Mouse (Mus musculus): ENCODE measurements around the gene Ntn4. TPM values are rescaled to one million over a fixed set of nuclear protein-coding genes. Genes with fewer than 3 reads are reported as not detected.
"Not testable (repeated sequence)": the region's sequence is repeated elsewhere in the genome, so short reads cannot be mapped to it uniquely, and the experiment has no call there.

Gene Ntn4
- polyA plus RNA-seq, 1 experiment from 2014 or later, result 2.0 TPM

DNA sequence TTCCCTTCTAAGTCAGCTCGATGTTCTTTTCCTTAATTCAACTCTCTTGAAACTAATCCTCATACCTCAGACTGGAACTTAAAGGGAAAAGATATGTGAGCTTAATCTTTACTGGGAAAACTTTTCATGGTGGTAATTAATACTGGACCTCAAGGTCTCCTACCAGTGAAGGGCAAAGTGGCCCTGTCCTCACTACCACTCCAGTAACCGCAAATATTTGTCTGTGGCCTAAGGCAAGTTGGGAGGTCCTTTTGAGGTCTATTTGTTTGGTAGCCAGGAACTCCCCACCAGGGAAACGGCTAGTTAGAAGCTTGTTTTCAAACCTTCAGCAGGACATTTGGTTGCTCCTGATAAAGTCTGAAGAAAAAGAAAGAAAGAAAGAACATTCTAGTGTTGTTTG, 26.5 kb downstream of the Ntn4 start:
- Histone ChIP-seq H3K9ac (replicated peaks; ENCODE audit: low read length) (no peak overlapping the region), H3K27ac (replicated peaks; ENCODE audit: low read depth, low read length) (no peak overlapping the region), H3K27me3 (ENCODE audit: control insufficient read depth, insufficient read depth, low read length) (no peaks in the 10 kb centered on the region), H3K4me2 (ENCODE audit: low read length) (no peak overlapping the region), H3K4me3 (replicated peaks; ENCODE audit: low read depth, low read length) (no peak overlapping the region), H3K9me3 (ENCODE audit: control insufficient read depth, low read length) (no peaks in the 10 kb centered on the region), H3K4me1 (ENCODE audit: control insufficient read depth, insufficient read depth, low read length) (no peaks in the 10 kb centered on the region), H3K36me3 (ENCODE audit: control insufficient read depth, insufficient read depth, low read length) (no peaks in the 10 kb centered on the region)
- ATAC-seq (ENCODE audit: low FRiP score, low TSS enrichment) (no peak), DNase-seq (no peak)
- 80% methylated on average over 3 of the region's 3 CpGs for WGBS

DNA sequence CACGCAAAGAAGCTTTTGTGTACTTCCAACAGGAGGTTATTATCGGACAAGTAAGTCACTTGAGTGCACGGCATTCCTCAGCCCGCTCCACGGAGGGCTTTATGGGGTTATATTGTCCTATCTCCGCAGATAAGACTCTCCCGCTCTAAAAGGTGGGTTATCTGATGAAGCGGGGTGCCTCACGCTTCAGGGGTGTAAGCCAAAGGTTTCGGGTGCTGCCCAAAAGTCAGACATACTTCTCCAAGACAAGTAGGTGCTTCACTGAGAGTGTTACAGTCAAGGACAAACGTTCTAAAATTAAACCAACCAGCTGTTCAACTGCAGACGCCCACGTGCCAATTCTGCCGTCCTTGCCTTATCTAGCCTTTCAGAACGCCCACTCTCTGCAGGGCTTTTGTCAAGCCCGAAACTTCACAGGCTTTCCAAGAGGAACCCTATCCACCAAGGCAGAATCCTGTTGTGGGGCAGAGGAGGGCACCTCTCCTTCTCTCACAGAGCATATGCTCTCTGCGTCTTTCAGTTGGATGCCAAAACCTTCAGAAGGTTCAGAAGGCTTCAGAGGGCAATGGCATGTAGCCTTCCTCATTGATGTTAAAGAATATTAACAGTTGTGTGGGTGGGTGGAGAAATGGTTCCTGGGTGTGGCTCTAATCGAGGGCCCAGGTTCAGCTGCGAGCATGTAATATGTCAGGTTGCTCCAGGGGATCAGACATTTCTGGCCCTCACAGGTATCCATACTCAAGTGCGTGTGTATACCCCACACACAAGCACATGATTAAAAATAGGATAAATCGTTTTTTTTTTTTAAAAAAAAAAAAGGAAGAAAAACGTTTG, 32.4 kb downstream of the Ntn4 start:
- Histone ChIP-seq H3K4me1 (ENCODE audit: control insufficient read depth, insufficient read depth, low read length) (no peaks in the 10 kb centered on the region), H3K4me3 (replicated peaks; ENCODE audit: low read depth, low read length) (no peak overlapping the region), H3K9me3 (ENCODE audit: control insufficient read depth, low read length) (no peaks in the 10 kb centered on the region), H3K27ac (replicated peaks; ENCODE audit: low read depth, low read length) (no peak overlapping the region), H3K4me2 (ENCODE audit: low read length) (no peak overlapping the region), H3K36me3 (ENCODE audit: control insufficient read depth, insufficient read depth, low read length) (no peaks in the 10 kb centered on the region), H3K9ac (replicated peaks; ENCODE audit: low read length) (no peak overlapping the region), H3K27me3 (ENCODE audit: control insufficient read depth, insufficient read depth, low read length) (no peaks in the 10 kb centered on the region)
- no peak for DNase-seq
- WGBS, result 89% methylated on average over 22 of the region's 22 CpGs
- no peak for ATAC-seq (ENCODE audit: low FRiP score, low TSS enrichment)

DNA sequence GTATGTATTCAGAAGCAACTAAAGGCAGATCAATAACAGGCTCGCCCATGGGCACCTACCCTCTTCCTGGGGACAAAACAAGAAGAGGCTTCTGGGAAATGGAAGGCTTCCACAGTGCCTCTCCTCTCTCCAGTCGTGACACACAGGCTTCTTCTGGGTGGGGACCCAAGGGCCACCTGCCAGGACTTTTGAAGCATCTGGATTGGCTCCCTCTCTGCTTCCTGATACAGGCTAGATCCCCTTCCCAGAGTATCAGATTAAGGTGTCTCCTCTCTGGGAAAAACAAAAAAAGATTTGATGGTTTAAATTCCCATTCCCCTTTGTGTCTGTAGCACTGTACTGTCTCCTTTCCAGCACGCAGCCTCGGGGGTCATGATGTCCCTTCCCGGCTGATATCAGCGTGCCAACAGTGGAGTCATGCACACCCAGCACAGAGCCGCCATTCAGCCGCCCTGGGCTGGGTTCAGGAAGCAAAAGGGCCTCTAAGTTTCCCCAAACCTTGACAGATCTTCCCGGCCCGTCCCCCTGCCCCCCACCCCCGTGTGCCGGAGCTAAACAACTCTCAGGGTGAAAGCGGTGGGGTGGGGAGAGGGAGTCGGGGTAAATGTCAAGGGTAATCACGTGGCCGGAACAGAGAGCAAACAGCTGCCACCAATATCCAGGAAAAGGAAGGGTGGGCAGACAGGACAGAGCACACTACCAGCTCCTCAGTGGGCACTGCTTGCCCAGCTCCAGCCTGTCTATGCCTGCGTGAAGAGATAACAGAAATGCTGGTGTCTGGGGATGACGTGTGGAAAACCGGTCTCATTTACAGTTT, 38.9 kb downstream of the Ntn4 start:
- Histone ChIP-seq H3K27me3 (ENCODE audit: control insufficient read depth, insufficient read depth, low read length) (no peaks in the 10 kb centered on the region), H3K4me3 (replicated peaks; ENCODE audit: low read depth, low read length) (peak overlapping the region; percentile 18; the same call in 1 of the 2 replicates), H3K9me3 (ENCODE audit: control insufficient read depth, low read length) (no peaks in the 10 kb centered on the region), H3K4me1 (ENCODE audit: control insufficient read depth, insufficient read depth, low read length) (peaks cover 10% of the 10 kb centered on the region), H3K9ac (replicated peaks; ENCODE audit: low read length) (peak overlapping the region; percentile 37), H3K27ac (replicated peaks; ENCODE audit: low read depth, low read length) (peak overlapping the region; percentile 52; the same call in 1 of the 2 replicates), H3K36me3 (ENCODE audit: control insufficient read depth, insufficient read depth, low read length) (peaks cover 13% of the 10 kb centered on the region; the same call in 1 of the 2 replicates), H3K4me2 (ENCODE audit: low read length) (peak overlapping the region; percentile 45)
- WGBS, result 38% methylated on average over 19 of the region's 19 CpGs
- ATAC-seq (ENCODE audit: low FRiP score, low TSS enrichment) (peak; percentile 53; the same call in 1 of the 2 replicates), DNase-seq (no peak)

DNA sequence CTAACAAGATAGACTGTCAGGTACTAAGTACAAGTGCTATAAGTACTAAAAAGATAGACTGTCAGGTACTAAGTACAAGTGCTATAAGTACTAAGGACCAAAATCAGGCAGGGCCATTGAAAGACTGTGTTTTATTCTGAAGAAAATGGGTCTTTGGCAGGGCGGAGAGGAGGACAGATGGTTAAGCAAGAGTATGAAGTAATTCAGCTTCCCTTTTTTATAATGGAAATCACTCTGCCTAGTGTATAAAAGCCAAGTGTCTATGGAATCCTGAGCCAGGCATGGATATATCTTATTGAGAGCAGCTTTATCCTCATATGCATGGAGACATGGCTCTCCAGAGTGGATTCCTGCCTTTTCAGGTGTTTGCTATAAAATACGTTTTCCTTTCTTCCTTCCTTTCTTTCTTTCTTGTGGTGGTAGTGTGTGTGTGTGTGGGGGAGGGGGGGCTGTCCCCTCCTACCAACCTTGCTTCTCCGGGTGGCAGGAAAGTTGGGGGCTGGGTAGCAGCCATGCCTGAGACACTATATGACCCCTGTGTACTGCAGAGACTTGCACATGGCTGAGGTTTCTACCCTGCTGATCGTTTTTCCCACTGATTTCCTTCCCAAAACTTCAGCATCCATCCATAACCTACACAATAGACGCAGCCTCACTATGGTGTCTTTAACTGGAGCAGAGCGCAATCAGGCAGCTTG, 40.3 kb downstream of the Ntn4 start:
- 43% methylated on average over 6 of the region's 6 CpGs for WGBS
- no peaks in the 10 kb centered on the region for H3K9me3 ChIP-seq (ENCODE audit: control insufficient read depth, low read length)
- no peak overlapping the region for H3K4me3 ChIP-seq (replicated peaks; ENCODE audit: low read depth, low read length)
- no peak overlapping the region for H3K27ac ChIP-seq (replicated peaks; ENCODE audit: low read depth, low read length)
- no peaks in the 10 kb centered on the region for H3K27me3 ChIP-seq (ENCODE audit: control insufficient read depth, insufficient read depth, low read length)
- H3K4me2 ChIP-seq (ENCODE audit: low read length), result no peak overlapping the region
- H3K4me1 ChIP-seq (ENCODE audit: control insufficient read depth, insufficient read depth, low read length), result peaks cover 10% of the 10 kb centered on the region
- ATAC-seq (ENCODE audit: low FRiP score, low TSS enrichment), result no peak; the same call in 1 of the 2 replicates
- no peak overlapping the region for H3K9ac ChIP-seq (replicated peaks; ENCODE audit: low read length)
- H3K36me3 ChIP-seq (ENCODE audit: control insufficient read depth, insufficient read depth, low read length), result peaks cover 13% of the 10 kb centered on the region; the same call in 1 of the 2 replicates
- no peak for DNase-seq

DNA sequence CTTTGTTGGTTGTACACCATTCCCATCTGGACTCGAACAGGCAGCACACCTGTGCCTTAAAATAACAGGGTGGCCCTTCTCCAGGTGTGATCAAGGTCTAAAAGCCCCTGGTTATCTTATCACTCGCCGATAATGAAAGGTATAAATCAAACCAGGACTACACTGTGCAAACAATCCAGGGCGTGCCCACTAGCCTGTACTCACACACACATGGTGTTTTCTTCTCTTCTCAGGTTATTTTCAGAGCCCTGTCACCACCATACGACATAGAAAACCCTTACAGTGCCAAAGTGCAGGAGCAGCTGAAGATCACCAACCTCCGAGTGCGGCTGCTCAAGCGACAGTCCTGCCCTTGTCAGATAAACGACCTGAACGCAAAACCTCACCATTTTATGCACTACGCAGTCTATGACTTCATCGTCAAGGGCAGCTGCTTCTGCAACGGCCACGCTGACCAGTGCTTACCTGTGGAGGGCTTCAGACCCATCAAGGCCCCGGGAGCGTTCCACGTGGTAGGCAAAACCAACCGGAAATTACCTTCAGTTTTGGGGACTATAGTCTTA, 41.8 kb downstream of the Ntn4 start:
- Histone ChIP-seq H3K9me3 (ENCODE audit: control insufficient read depth, low read length) (no peaks in the 10 kb centered on the region), H3K4me2 (ENCODE audit: low read length) (no peak overlapping the region), H3K27me3 (ENCODE audit: control insufficient read depth, insufficient read depth, low read length) (no peaks in the 10 kb centered on the region), H3K9ac (replicated peaks; ENCODE audit: low read length) (no peak overlapping the region), H3K27ac (replicated peaks; ENCODE audit: low read depth, low read length) (no peak overlapping the region), H3K36me3 (ENCODE audit: control insufficient read depth, insufficient read depth, low read length) (peaks cover 13% of the 10 kb centered on the region; the same call in 1 of the 2 replicates), H3K4me3 (replicated peaks; ENCODE audit: low read depth, low read length) (no peak overlapping the region), H3K4me1 (ENCODE audit: control insufficient read depth, insufficient read depth, low read length) (peaks cover 10% of the 10 kb centered on the region)
- no peak for DNase-seq
- ATAC-seq (ENCODE audit: low FRiP score, low TSS enrichment), result no peak
- WGBS, result 95% methylated on average over 18 of the region's 18 CpGs

DNA sequence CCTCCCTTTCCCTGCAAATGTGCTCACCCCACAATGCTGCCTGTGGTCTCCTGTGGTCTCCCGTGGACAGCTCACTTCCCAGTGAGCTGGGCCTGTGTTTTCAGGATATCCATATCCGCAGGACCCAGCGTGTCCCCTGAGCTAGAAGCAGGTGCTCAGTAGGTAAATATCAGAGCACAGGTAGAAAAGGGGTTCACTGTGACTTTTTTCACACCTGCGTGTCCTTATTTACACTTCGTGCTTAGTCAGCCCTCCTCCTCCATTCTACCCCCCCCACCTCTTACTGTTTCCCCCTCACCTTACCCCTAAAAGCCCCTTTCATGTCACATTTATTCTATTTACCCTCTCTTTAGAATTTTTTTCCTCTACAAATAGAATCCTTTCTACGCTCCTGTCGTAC, 42.7 kb downstream of the Ntn4 start:
- Histone ChIP-seq H3K27me3 (ENCODE audit: control insufficient read depth, insufficient read depth, low read length) (no peaks in the 10 kb centered on the region), H3K4me1 (ENCODE audit: control insufficient read depth, insufficient read depth, low read length) (peaks cover 10% of the 10 kb centered on the region), H3K36me3 (ENCODE audit: control insufficient read depth, insufficient read depth, low read length) (peaks cover 13% of the 10 kb centered on the region; the same call in 1 of the 2 replicates), H3K9ac (replicated peaks; ENCODE audit: low read length) (no peak overlapping the region), H3K4me2 (ENCODE audit: low read length) (no peak overlapping the region), H3K9me3 (ENCODE audit: control insufficient read depth, low read length) (no peaks in the 10 kb centered on the region), H3K27ac (replicated peaks; ENCODE audit: low read depth, low read length) (no peak overlapping the region), H3K4me3 (replicated peaks; ENCODE audit: low read depth, low read length) (no peak overlapping the region)
- no peak for ATAC-seq (ENCODE audit: low FRiP score, low TSS enrichment)
- 94% methylated on average over 7 of the region's 7 CpGs for WGBS
- no peak for DNase-seq

DNA sequence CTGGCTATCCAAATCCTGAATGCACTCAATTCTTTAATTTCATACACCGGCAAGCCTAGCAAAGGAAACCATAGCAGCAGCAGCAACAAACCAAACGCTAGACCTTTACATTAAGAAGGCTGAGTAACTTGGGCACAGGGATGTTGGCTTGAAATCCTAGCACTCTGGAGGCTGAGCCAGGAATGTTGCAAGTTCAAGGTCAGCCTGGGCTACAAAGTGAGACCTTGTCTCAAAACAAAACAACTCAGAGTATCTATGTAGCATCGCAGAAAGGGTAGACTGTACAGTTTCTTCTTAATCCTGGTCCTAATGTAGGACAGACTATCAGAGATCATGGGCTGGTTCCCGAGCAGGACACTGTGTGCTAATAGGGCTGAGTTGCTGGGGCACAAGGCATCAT, 43.4 kb downstream of the Ntn4 start:
- no peak overlapping the region for H3K27ac ChIP-seq (replicated peaks; ENCODE audit: low read depth, low read length)
- peaks cover 13% of the 10 kb centered on the region; the same call in 1 of the 2 replicates for H3K36me3 ChIP-seq (ENCODE audit: control insufficient read depth, insufficient read depth, low read length)
- WGBS, result 94% methylated on average over 4 of the region's 4 CpGs
- H3K27me3 ChIP-seq (ENCODE audit: control insufficient read depth, insufficient read depth, low read length), result no peaks in the 10 kb centered on the region
- no peak for DNase-seq
- peaks cover 10% of the 10 kb centered on the region for H3K4me1 ChIP-seq (ENCODE audit: control insufficient read depth, insufficient read depth, low read length)
- H3K4me3 ChIP-seq (replicated peaks; ENCODE audit: low read depth, low read length), result no peak overlapping the region
- H3K9ac ChIP-seq (replicated peaks; ENCODE audit: low read length), result no peak overlapping the region
- no peak overlapping the region for H3K4me2 ChIP-seq (ENCODE audit: low read length)
- no peaks in the 10 kb centered on the region for H3K9me3 ChIP-seq (ENCODE audit: control insufficient read depth, low read length)
- ATAC-seq (ENCODE audit: low FRiP score, low TSS enrichment), result no peak

DNA sequence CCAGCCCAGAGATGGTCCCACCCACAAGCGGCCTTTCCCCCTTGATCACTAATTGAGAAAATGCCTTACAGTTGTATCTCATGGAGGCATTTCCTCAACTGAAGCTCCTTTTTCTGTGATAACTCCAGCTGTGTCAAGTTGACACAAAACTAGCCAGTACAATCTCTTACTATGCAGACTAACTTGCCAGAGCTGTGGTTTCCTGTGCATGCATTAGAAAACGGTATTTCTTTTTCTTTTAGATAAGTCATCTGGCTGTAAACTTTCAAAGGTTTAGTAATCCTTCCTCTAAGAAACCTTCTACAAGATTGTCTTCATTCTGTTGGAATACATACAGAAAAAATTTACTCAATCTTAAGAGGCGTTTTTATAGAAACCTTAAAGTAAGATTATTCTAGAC, 44.9 kb downstream of the Ntn4 start:
- ATAC-seq (ENCODE audit: low FRiP score, low TSS enrichment), result not testable (repeated sequence)

More for the DNA sequence above, 44.9 kb downstream of the Ntn4 start:
- H3K36me3 ChIP-seq (ENCODE audit: control insufficient read depth, insufficient read depth, low read length), result peaks cover 13% of the 10 kb centered on the region; the same call in 1 of the 2 replicates
- WGBS, result 93% methylated on average over 3 of the region's 3 CpGs
- H3K9ac ChIP-seq (replicated peaks; ENCODE audit: low read length); H3K4me1 ChIP-seq (ENCODE audit: control insufficient read depth, insufficient read depth, low read length); H3K4me2 ChIP-seq (ENCODE audit: low read length); DNase-seq; H3K4me3 ChIP-seq (replicated peaks; ENCODE audit: low read depth, low read length); H3K27me3 ChIP-seq (ENCODE audit: control insufficient read depth, insufficient read depth, low read length); H3K27ac ChIP-seq (replicated peaks; ENCODE audit: low read depth, low read length); H3K9me3 ChIP-seq (ENCODE audit: control insufficient read depth, low read length): not testable (repeated sequence)

All from midbrain, embryonic 14.5 days (tissue).